Mouse (Mus musculus): ENCODE measurements around the gene Sytl2. TPM values are rescaled to one million over a fixed set of nuclear protein-coding genes. Genes with fewer than 3 reads are reported as not detected.
A peak's percentile ranks its signal among the peaks of the same experiment; 100 is the strongest.

Gene Sytl2
- polyA plus RNA-seq, 1 experiment from 2014 or later = 2.7 TPM

DNA sequence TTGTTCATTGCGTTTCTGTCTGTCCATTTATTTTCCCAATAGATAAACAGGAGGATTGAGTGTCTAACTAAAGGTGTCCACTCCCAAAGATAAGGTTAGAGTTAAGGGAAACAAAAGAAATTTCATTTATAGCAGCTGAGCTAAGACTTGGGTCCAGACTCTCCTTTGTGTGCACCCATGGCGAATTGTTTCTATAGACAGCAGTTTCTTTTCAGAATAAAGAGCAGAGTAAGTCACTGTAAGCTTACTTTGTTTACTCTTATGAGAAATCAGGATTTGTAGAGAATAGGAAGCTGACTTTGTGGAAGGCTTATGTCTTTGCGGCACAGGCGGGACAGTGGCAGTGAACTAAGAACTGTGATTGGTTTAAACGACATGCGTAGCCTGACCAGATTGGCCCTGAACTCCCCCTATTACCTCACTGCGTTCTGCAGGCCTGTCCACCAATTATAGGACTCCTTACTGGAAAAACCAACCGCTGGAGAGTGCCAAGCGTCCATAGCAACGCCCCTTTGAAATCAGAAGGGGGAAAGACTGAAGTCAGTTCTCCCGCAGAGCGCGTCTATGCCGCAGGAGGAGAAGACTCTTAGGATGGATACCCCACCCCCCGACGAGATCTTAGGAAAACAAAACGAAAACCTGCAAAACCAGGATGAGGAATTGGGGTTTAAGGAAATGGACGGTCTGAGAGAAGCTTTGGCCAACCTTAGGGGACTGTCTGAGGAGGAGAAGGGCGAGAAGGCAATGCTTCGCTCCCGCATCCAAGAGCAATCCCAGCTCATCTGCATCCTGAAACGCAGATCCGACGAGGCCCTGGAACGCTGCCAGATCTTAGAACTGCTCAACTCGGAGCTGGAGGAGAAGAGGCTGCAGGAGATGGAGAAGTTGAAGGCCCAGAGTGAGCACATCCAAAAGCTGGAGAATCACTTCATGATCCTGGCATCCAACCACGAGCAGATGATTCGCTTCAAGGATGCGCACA, 124.3 kb downstream of the Sytl2 start, which contains the start of gene Ccdc89:
Gene Ccdc89, plus strand, starts transcription at position 558 of the 982 bp plus-strand sequence.
- Histone ChIP-seq H3K9me3 (no peaks in the 10 kb centered on the region), H3K4me3 (peak within 1 kb of the TSS; percentile 44), H3K4me1 (replicated peaks) (peaks cover 7% of the 10 kb centered on the region), H3K27me3 (ENCODE audit: insufficient read depth, poor library complexity, severe bottlenecking) (no peaks in the 10 kb centered on the region), H3K27ac (peak within 1 kb of the TSS; percentile 72), H3K36me3 (no peaks in the 10 kb centered on the region)
- DNase-seq (ENCODE audit: low spot score) = peak; percentile 81
- WGBS = 23% methylated on average over 29 of the region's 29 CpGs

DNA sequence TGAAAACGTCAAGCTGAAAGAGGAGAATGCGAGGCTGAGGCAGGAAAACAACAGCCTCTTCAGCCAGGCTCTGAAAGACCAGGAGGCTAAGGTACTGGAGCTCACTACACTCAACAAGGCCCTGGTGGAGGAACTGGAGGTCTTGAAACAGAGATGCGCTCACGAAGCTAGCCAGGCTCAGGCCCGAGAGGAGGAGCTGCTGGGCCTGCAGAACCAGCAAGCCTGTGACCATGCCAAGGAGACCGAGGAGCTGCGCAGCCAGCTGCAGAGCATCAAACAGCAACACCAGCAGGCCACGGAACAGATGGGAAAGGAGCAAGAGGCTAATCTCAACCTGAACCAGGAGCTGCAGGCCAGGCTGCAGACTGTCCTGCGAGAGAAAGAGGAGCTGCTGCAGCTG, 125.0 kb downstream of the Sytl2 start:
- Histone ChIP-seq H3K36me3 (no peaks in the 10 kb centered on the region), H3K4me1 (replicated peaks) (peaks cover 7% of the 10 kb centered on the region), H3K27me3 (ENCODE audit: insufficient read depth, poor library complexity, severe bottlenecking) (no peaks in the 10 kb centered on the region), H3K9me3 (no peaks in the 10 kb centered on the region), H3K4me3 (peak overlapping the region; percentile 44), H3K27ac (no peak overlapping the region)
- WGBS = 68% methylated on average over 9 of the region's 9 CpGs
- no peak for DNase-seq (ENCODE audit: low spot score)

DNA sequence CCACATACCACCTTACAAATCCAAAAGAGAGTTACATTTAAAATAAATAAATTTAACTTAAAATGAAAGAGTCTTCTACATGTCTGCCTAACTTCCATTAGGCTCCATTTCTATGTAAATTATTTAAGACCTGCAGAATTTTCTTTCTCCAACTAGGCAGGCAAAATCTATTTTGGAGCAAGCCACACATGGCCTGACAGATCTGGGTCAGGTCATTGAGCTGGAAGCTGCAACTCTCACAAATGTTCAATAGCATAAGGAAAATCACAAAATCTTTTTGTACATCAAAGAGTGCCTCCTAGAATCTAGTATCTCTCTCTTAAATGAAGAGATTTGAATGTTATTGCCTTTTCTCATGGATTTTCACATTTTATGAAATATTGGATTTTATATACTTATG, 130.2 kb downstream of the Sytl2 start:
- Histone ChIP-seq H3K9me3 (no peaks in the 10 kb centered on the region), H3K27ac (no peak overlapping the region), H3K36me3 (no peaks in the 10 kb centered on the region), H3K4me3 (no peak overlapping the region), H3K4me1 (replicated peaks) (peaks cover under 1% of the 10 kb centered on the region; the same call in 1 of the 2 replicates), H3K27me3 (ENCODE audit: insufficient read depth, poor library complexity, severe bottlenecking) (no peaks in the 10 kb centered on the region)
- no peak for DNase-seq (ENCODE audit: low spot score)

DNA sequence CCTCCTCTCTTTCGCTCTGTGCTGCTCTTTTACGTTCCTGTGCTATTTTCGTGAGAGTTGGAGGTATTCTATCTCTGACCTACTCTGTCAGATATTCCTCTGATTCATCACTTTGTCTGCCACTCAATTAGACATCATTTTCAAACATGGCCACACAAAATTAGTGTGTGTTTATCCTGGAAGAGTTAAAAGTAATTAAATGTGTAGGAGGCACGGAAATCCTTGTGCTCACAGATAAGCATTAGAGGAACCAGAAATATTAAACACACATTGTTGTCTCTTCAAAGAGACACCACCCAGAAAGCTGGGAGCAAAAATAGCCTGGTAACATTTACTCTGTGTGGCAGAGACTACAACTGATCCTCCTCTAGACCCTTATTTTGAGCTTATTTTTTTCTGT, 138.0 kb downstream of the Sytl2 start:
- Histone ChIP-seq H3K9me3 (no peaks in the 10 kb centered on the region), H3K4me3 (no peak overlapping the region), H3K36me3 (no peaks in the 10 kb centered on the region), H3K27ac (no peak overlapping the region), H3K27me3 (ENCODE audit: insufficient read depth, poor library complexity, severe bottlenecking) (no peaks in the 10 kb centered on the region), H3K4me1 (replicated peaks) (peaks cover 4% of the 10 kb centered on the region)
- WGBS = 91% methylated on average over 4 of the region's 4 CpGs
- no peak for DNase-seq (ENCODE audit: low spot score)

DNA sequence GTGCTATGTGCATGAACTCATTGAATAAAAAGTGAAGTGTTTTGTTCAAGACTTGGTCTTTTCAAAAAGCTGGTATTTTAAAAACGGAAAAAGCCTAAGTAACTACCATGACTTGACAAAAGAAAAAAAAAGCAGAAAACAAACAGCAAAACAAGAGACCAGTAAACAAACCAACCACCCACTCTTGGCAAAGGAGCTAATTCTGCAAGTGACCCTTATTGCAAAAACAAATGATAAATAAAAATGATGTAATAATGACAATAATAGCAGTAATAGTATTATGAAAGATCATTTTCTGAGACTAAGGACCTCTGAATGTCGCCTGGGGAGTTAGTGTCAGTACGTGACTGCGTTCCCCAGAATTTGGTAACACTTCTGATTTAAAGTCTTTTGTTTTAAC, 140.0 kb downstream of the Sytl2 start:
- DNase-seq (ENCODE audit: low spot score) = no peak
- H3K27ac ChIP-seq = peak overlapping the region; percentile 100

DNA sequence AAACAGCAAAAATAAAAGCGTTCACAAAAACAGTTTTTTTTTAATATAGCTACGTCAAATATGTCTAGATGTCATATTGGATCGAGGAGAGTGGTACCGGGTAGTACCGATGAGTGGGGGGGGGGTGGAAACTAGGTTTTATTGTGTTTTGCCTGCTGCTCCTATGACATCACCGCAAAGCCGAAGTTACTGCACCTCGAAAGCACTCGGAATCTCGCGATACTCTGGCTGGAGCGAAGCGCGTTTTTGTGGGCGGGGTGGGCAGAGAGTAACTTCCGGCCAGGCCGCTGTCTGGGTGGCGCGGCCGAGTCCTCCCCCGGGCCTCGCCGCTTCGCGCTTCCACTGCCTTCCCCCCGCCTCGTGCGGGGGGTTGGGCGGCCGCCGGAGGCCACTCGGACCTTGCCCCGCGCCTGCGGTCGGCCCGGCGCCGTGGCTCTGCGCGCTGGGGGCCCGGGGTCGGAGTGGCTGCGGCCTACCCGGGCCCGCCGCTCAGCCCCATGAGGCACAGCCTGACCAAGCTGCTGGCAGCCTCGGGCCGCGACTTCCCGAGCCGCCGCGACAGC, 140.5 kb downstream of the Sytl2 start, which contains the start of gene Crebzf:
Gene Crebzf, plus strand, starts transcription at position 212 of the 563 bp plus-strand sequence.
- peak; percentile 96 for DNase-seq (ENCODE audit: low spot score)
- under 1% methylated on average over 53 of the region's 54 CpGs for WGBS
- Histone ChIP-seq H3K9me3 (no peaks in the 10 kb centered on the region), H3K4me3 (peak within 1 kb of the TSS; percentile 98), H3K27me3 (ENCODE audit: insufficient read depth, poor library complexity, severe bottlenecking) (no peaks in the 10 kb centered on the region), H3K36me3 (peaks cover 9% of the 10 kb centered on the region), H3K27ac (peak within 1 kb of the TSS; percentile 100), H3K4me1 (replicated peaks) (peaks cover 13% of the 10 kb centered on the region)

More for the DNA sequence above, 140.0 kb downstream of the Sytl2 start:
- Histone ChIP-seq H3K4me3 (peak overlapping the region; percentile 98), H3K9me3 (no peaks in the 10 kb centered on the region), H3K36me3 (peaks cover 4% of the 10 kb centered on the region), H3K4me1 (replicated peaks) (peaks cover 13% of the 10 kb centered on the region), H3K27me3 (ENCODE audit: insufficient read depth, poor library complexity, severe bottlenecking) (no peaks in the 10 kb centered on the region)
- 13% methylated on average over 4 of the region's 4 CpGs for WGBS

DNA sequence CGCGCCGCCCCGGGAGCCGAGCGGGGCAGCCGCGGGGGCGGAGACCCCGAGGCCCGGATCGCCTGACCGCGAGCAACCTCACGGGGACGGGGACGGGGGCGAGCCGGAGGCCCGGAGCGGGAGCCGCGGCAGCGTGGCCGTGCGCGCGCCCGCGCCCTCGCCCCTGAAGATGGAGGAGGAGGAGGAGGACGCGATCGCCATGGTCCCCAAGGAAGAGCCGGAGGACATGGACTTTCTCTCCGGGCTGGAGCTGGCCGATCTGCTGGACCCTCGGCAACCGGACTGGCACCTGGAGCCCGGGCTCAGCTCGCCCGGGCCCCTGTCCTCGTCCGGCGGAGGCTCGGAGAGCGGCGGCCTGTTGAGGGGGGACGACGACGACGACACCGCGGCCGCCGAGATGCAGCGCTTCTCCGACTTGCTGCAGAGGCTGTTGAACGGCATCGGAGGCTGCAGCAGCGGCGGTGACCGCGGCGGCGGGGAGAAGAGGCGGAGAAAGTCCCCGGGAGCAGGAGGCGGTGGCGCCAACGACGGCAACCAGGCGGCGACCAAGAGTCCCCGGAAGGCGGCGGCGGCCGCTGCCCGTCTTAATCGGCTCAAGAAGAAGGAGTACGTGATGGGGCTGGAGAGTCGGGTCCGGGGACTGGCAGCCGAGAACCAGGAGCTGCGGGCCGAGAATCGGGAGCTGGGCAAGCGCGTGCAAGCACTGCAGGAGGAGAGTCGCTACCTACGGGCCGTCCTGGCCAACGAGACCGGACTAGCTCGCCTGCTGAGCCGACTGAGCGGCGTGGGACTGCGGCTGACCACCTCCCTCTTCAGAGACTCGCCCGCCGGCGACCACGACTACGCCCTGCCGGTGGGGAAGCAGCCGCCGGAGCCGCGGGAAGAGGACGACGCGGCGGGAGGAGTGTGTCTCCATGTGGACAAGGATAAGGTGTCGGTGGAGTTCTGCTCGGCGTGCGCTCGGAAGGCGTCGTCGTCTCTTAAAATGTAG, 141.3 kb downstream of the Sytl2 start:
- Histone ChIP-seq H3K9me3 (no peaks in the 10 kb centered on the region), H3K4me3 (peak overlapping the region; percentile 98), H3K27me3 (ENCODE audit: insufficient read depth, poor library complexity, severe bottlenecking) (no peaks in the 10 kb centered on the region), H3K27ac (peak overlapping the region; percentile 100), H3K4me1 (replicated peaks) (peaks cover 13% of the 10 kb centered on the region), H3K36me3 (peaks cover 17% of the 10 kb centered on the region)
- under 1% methylated on average over 123 of the region's 123 CpGs for WGBS
- DNase-seq (ENCODE audit: low spot score) = peak; percentile 76

DNA sequence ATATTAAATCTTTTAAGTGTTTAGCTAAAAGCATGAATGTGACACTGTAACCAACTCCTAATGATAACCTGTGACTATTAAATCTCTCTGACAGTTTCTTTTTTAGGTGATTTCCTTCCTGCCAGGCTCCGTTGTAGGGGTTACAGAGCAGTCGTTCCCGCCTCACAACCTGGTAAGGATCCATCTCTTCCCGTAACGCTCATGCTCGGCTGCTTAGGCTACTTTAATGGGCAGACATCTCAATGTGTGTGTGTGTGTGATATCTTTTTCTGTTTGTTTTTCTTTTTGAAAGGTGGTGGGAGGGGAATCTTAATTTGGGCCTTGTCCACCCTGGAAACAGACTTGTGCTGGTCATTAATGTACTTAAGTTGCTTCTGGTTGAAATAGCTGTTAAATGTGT, 142.2 kb downstream of the Sytl2 start:
- whole genome bisulfite sequencing = under 1% methylated on average over 6 of the region's 6 CpGs
- Histone ChIP-seq H3K27ac (peak overlapping the region; percentile 100), H3K9me3 (no peaks in the 10 kb centered on the region), H3K36me3 (peaks cover 25% of the 10 kb centered on the region), H3K27me3 (ENCODE audit: insufficient read depth, poor library complexity, severe bottlenecking) (no peaks in the 10 kb centered on the region), H3K4me1 (replicated peaks) (peaks cover 13% of the 10 kb centered on the region), H3K4me3 (peak overlapping the region; percentile 98)
- no peak for DNase-seq (ENCODE audit: low spot score)

DNA sequence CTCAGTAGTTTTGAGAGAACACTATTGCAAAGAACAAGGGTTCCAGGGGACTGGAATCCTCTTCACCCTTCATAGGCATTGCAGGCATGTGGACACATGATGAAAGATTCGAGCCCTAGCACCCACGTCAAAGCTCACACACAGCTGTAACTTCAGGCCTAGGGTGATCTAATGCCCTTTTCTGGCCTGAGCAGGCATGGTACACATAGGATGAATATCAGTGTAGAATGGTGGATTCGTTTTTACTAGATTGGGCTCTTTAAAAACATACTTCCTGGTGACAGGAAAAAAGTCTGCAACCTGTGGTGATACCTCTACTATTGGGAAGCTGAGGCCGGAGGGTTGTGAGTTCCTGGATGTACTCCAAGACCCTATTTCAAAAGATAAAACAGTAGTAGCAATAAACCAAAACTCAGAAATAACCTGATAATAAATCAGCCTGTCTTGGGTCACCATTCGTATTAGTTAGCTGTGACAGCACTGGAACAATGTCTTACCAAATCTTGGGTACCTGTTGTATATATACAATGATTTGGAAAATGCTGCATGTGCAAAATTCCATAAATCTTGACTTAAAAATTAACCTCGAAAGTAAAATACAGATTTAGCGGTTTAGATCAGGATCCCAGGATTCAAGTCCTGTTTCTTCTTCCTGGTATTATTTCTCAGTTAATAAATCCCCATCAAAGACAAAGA, 154.2 kb downstream of the Sytl2 start:
- 41% methylated on average over 7 of the region's 7 CpGs for WGBS
- Histone ChIP-seq H3K4me1 (replicated peaks) (peaks cover 23% of the 10 kb centered on the region), H3K9me3 (no peaks in the 10 kb centered on the region), H3K27ac (peak overlapping the region; percentile 92), H3K27me3 (ENCODE audit: insufficient read depth, poor library complexity, severe bottlenecking) (no peaks in the 10 kb centered on the region), H3K4me3 (peak overlapping the region; percentile 77), H3K36me3 (peaks cover 34% of the 10 kb centered on the region)
- DNase-seq (ENCODE audit: low spot score) = no peak

DNA sequence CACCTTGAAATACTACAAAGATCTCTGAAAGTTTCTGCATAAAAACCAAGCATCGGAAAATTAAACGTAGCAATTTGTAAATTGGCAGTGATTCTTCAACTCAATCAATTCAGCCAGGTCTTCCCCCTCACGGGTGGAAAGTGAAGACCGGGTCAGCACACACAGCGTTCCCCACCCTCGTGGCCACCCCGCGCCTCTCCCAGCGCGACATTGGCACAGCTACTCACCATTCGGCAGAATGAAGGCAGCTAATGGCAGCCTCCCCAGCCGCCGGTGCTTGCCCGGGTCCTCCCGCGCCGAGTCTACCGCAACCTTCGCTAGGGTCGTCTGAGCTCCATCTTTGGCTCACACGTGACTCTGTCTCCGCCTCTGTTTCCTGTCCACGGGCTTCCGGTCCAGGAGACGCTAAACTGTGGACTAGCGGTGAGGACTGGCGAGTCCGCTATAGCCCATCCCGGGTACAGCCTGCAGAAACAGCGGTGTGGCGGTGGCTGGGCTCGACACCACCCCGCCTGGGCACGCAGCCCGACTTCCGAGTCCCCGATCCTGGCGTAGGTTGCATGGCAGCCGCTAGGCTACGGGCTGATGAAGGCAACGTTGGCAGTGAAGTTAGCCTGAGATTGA, 154.9 kb downstream of the Sytl2 start, which contains the start of gene Tmem126a:
Gene Tmem126a, minus strand, starts transcription at position 385 of the 624 bp plus-strand sequence.
- Histone ChIP-seq H3K27ac (peak within 1 kb of the TSS; percentile 92), H3K27me3 (ENCODE audit: insufficient read depth, poor library complexity, severe bottlenecking) (no peaks in the 10 kb centered on the region), H3K36me3 (peaks cover 28% of the 10 kb centered on the region), H3K9me3 (no peaks in the 10 kb centered on the region), H3K4me1 (replicated peaks) (peaks cover 23% of the 10 kb centered on the region), H3K4me3 (peak within 1 kb of the TSS; percentile 77)
- under 1% methylated on average over 41 of the region's 41 CpGs for WGBS
- DNase-seq (ENCODE audit: low spot score) = peak; percentile 91

DNA sequence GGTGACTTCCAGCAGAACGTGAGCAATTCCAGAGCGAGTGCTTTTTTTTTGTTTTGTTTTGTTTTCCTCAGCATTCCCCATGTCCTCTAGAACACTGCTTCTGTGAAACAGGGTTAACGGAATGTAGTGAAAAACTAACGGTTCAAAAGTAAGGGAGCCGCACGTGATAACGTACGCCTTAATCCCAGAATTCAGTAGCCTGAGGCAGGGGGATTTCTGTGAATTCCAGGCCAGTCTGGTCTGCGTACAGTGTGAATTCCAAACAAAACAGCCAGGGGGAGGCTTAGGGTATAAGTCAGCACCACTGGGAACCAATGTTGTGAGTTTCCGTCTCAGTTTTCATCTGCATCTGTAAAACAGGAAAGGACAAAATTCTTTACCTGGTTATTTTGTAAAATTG, 155.5 kb downstream of the Sytl2 start:
- H3K36me3 ChIP-seq = peaks cover 22% of the 10 kb centered on the region
- H3K27me3 ChIP-seq (ENCODE audit: insufficient read depth, poor library complexity, severe bottlenecking) = no peaks in the 10 kb centered on the region
- DNase-seq (ENCODE audit: low spot score) = no peak
- H3K9me3 ChIP-seq = no peaks in the 10 kb centered on the region
- H3K27ac ChIP-seq = peak overlapping the region; percentile 92
- H3K4me3 ChIP-seq = peak overlapping the region; percentile 77
- peaks cover 23% of the 10 kb centered on the region for H3K4me1 ChIP-seq (replicated peaks)
- WGBS = 22% methylated on average over 10 of the region's 10 CpGs

All from hindbrain, embryonic 10.5 days (tissue).